Mouse (Mus musculus): ENCODE results near the gene Skint8. TPM values are rescaled to one million over a fixed set of nuclear protein-coding genes. Genes with fewer than 3 reads are reported as not detected.

The Skint8 gene
- total RNA-seq (2014; rRNA removed) (not detected in 2 replicates), polyA plus RNA-seq (2015; fragmentation: Nextera tagmentation; extraction: Ambion mirVana) (not detected in 2 replicates)

GRCm38 (mm10) chr4:111919092-111919491, at the start of gene Skint8:
TSS of gene Skint8 (plus strand) at chr4:111919392.
- Histone ChIP-seq H3K9ac (replicated peaks; ENCODE audit: low read length) (no peak within 1 kb of the TSS), H3K4me2 (ENCODE audit: low read depth, low read length) (no peak within 1 kb of the TSS), H3K9me3 (ENCODE audit: low read length) (no peaks in the 10 kb centered on the region), H3K4me1 (ENCODE audit: insufficient read depth, low read length) (no peaks in the 10 kb centered on the region), H3K27me3 (ENCODE audit: insufficient read depth, low read length) (no peaks in the 10 kb centered on the region), H3K36me3 (ENCODE audit: insufficient read depth, low read length) (no peaks in the 10 kb centered on the region), H3K4me3 (ENCODE audit: low read length) (no peak within 1 kb of the TSS), H3K27ac (no peak within 1 kb of the TSS)
- WGBS: 78% methylated on average over 1 of the region's 1 CpGs
- TF ChIP-seq CTCF (IDR thresholded peaks at IDR 0.05; ENCODE audit: low read depth): no peak
- no peak for DNase-seq (ENCODE audit: low spot score)
- no peak for ATAC-seq

- H3K4me1 ChIP-seq (ENCODE audit: insufficient read depth, low read length): no peaks in the 10 kb centered on the region
- no peak overlapping the region for H3K4me2 ChIP-seq (ENCODE audit: low read depth, low read length)
- no peaks in the 10 kb centered on the region for H3K36me3 ChIP-seq (ENCODE audit: insufficient read depth, low read length)
- no peak for TF ChIP-seq CTCF (IDR thresholded peaks at IDR 0.05; ENCODE audit: low read depth)
- DNase-seq (ENCODE audit: low spot score) (no peak), ATAC-seq (no peak)
- H3K27me3 ChIP-seq (ENCODE audit: insufficient read depth, low read length): no peaks in the 10 kb centered on the region
- H3K9ac ChIP-seq (replicated peaks; ENCODE audit: low read length): no peak overlapping the region
- H3K27ac ChIP-seq: no peak overlapping the region
- WGBS: 37% methylated on average over 4 of the region's 4 CpGs
- H3K9me3 ChIP-seq (ENCODE audit: low read length): no peaks in the 10 kb centered on the region
- no peak overlapping the region for H3K4me3 ChIP-seq (ENCODE audit: low read length)
These were observed 38.9 kb upstream of the Skint8 start for GRCm38 (mm10) chr4:111880112-111880875.

GRCm38 (mm10) chr4:111883543-111883942, 35.6 kb upstream of the Skint8 start:
- no peak for ATAC-seq
- TF ChIP-seq CTCF (IDR thresholded peaks at IDR 0.05; ENCODE audit: low read depth): no peak
- Histone ChIP-seq H3K4me2 (ENCODE audit: low read depth, low read length) (no peak overlapping the region), H3K9me3 (ENCODE audit: low read length) (no peaks in the 10 kb centered on the region), H3K4me1 (ENCODE audit: insufficient read depth, low read length) (no peaks in the 10 kb centered on the region), H3K9ac (replicated peaks; ENCODE audit: low read length) (no peak overlapping the region), H3K36me3 (ENCODE audit: insufficient read depth, low read length) (no peaks in the 10 kb centered on the region), H3K27ac (no peak overlapping the region), H3K4me3 (ENCODE audit: low read length) (no peak overlapping the region), H3K27me3 (ENCODE audit: insufficient read depth, low read length) (no peaks in the 10 kb centered on the region)
- no peak for DNase-seq (ENCODE audit: low spot score)
- 90% methylated on average over 12 of the region's 12 CpGs for WGBS

GRCm38 (mm10) chr4:111886018-111886417, 33.2 kb upstream of the Skint8 start:
- 9% methylated on average over 7 of the region's 7 CpGs for WGBS
- peak; percentile 83 for TF ChIP-seq CTCF (IDR thresholded peaks at IDR 0.05; ENCODE audit: low read depth)
- no peak overlapping the region for H3K27ac ChIP-seq

GRCm38 (mm10) chr4:111886607-111887006, 32.6 kb upstream of the Skint8 start:
- H3K4me3 ChIP-seq (ENCODE audit: low read length): no peak overlapping the region
- peak; percentile 83 for DNase-seq (ENCODE audit: low spot score)
- TF ChIP-seq CTCF (IDR thresholded peaks at IDR 0.05; ENCODE audit: low read depth): peak; percentile 92
- no peaks in the 10 kb centered on the region for H3K36me3 ChIP-seq (ENCODE audit: insufficient read depth, low read length)
- no peak overlapping the region for H3K27ac ChIP-seq
- H3K9me3 ChIP-seq (ENCODE audit: low read length): no peaks in the 10 kb centered on the region
- no peaks in the 10 kb centered on the region for H3K4me1 ChIP-seq (ENCODE audit: insufficient read depth, low read length)
- no peaks in the 10 kb centered on the region for H3K27me3 ChIP-seq (ENCODE audit: insufficient read depth, low read length)
- peak; percentile 83 for ATAC-seq
- 24% methylated on average over 4 of the region's 4 CpGs for WGBS
- H3K4me2 ChIP-seq (ENCODE audit: low read depth, low read length): no peak overlapping the region
- H3K9ac ChIP-seq (replicated peaks; ENCODE audit: low read length): no peak overlapping the region

More at GRCm38 (mm10) chr4:111886018-111886417, 33.2 kb upstream of the Skint8 start:
- no peak overlapping the region for H3K4me3 ChIP-seq (ENCODE audit: low read length)
- no peaks in the 10 kb centered on the region for H3K9me3 ChIP-seq (ENCODE audit: low read length)
- ATAC-seq (peak; percentile 73), DNase-seq (ENCODE audit: low spot score) (peak; percentile 82)
- H3K36me3 ChIP-seq (ENCODE audit: insufficient read depth, low read length): no peaks in the 10 kb centered on the region
- no peaks in the 10 kb centered on the region for H3K27me3 ChIP-seq (ENCODE audit: insufficient read depth, low read length)
- H3K4me2 ChIP-seq (ENCODE audit: low read depth, low read length): peak overlapping the region; percentile 31; the same call in 1 of the 2 replicates
- H3K9ac ChIP-seq (replicated peaks; ENCODE audit: low read length): no peak overlapping the region
- H3K4me1 ChIP-seq (ENCODE audit: insufficient read depth, low read length): no peaks in the 10 kb centered on the region

- no peaks in the 10 kb centered on the region for H3K27me3 ChIP-seq (ENCODE audit: insufficient read depth, low read length)
- DNase-seq (ENCODE audit: low spot score): no peak
- no peak overlapping the region for H3K9ac ChIP-seq (replicated peaks; ENCODE audit: low read length)
- H3K4me1 ChIP-seq (ENCODE audit: insufficient read depth, low read length): no peaks in the 10 kb centered on the region
- no peak overlapping the region for H3K27ac ChIP-seq
- no peak for ATAC-seq
- H3K9me3 ChIP-seq (ENCODE audit: low read length): no peaks in the 10 kb centered on the region
- no peak for TF ChIP-seq CTCF (IDR thresholded peaks at IDR 0.05; ENCODE audit: low read depth)
- H3K4me3 ChIP-seq (ENCODE audit: low read length): no peak overlapping the region
- no peaks in the 10 kb centered on the region for H3K36me3 ChIP-seq (ENCODE audit: insufficient read depth, low read length)
- no peak overlapping the region for H3K4me2 ChIP-seq (ENCODE audit: low read depth, low read length)
These were observed 27.1 kb upstream of the Skint8 start for GRCm38 (mm10) chr4:111892138-111892537.

GRCm38 (mm10) chr4:111897755-111898154, 21.4 kb upstream of the Skint8 start:
- Histone ChIP-seq H3K27ac (no peak overlapping the region), H3K9ac (replicated peaks; ENCODE audit: low read length) (no peak overlapping the region), H3K4me3 (ENCODE audit: low read length) (no peak overlapping the region), H3K36me3 (ENCODE audit: insufficient read depth, low read length) (no peaks in the 10 kb centered on the region), H3K9me3 (ENCODE audit: low read length) (no peaks in the 10 kb centered on the region), H3K27me3 (ENCODE audit: insufficient read depth, low read length) (no peaks in the 10 kb centered on the region), H3K4me1 (ENCODE audit: insufficient read depth, low read length) (no peaks in the 10 kb centered on the region), H3K4me2 (ENCODE audit: low read depth, low read length) (no peak overlapping the region)
- 40% methylated on average over 1 of the region's 1 CpGs for WGBS
- no peak for DNase-seq (ENCODE audit: low spot score)
- ATAC-seq: no peak
- no peak for TF ChIP-seq CTCF (IDR thresholded peaks at IDR 0.05; ENCODE audit: low read depth)
